ENCODE assay signal across 28 mouse cellular contexts in genomic region chr11:77795216-77795615, GRCm38 (mm10). TPM values are rescaled to one million over a fixed set of nuclear protein-coding genes. Genes with fewer than 3 reads are reported as not detected.
"Had no signal": no experiment of that assay in that cellular context is flagged by ENCODE, and none has a peak within 500 bp of the region (broad histone marks: within the 10 kb centered on the region; RNA-seq: fewer than 3 reads in every experiment).

No protein-coding gene starts in this region.

- H3K27ac ChIP-seq: left cerebral cortex, adult 2 months; liver, embryonic 15.5 days; lung, embryonic 15.5 days; midbrain, embryonic 10.5 days; midbrain, embryonic 13.5 days; neural tube, embryonic 13.5 days; stomach, embryonic 15.5 days had no signal

- H3K4me3 ChIP-seq: left cerebral cortex, adult 2 months; liver, embryonic 15.5 days; lung, embryonic 15.5 days; megakaryocyte, embryonic 14.5 days; midbrain, embryonic 10.5 days; midbrain, embryonic 13.5 days; myocyte; neural tube, embryonic 13.5 days; stomach, embryonic 15.5 days had no signal

- H3K9me3 ChIP-seq: liver, embryonic 15.5 days; lung, embryonic 15.5 days; megakaryocyte, embryonic 14.5 days; midbrain, embryonic 10.5 days; midbrain, embryonic 13.5 days; neural tube, embryonic 13.5 days; stomach, embryonic 15.5 days had no signal

- DNase-seq: kidney, adult 9 months; kidney, postnatal 14 days; kidney, postnatal 4 days; layer of hippocampus, adult 9-11 months; layer of hippocampus, postnatal 36 days; lung, adult 18-20 months; lung, postnatal 10 days; lung, postnatal 36 days; retina, postnatal 1 day; right cerebral cortex, postnatal 25 days; spleen, adult 18-20 months; thymus, adult 2 months; thymus, postnatal 14 days; thymus, postnatal 4 days had no signal

- H3K36me3 ChIP-seq: liver, embryonic 15.5 days; lung, embryonic 15.5 days; midbrain, embryonic 10.5 days; midbrain, embryonic 13.5 days; neural tube, embryonic 13.5 days; stomach, embryonic 15.5 days had no signal

- H3K27me3 ChIP-seq: liver, embryonic 15.5 days; lung, embryonic 15.5 days; megakaryocyte, embryonic 14.5 days; midbrain, embryonic 13.5 days; neural tube, embryonic 13.5 days; stomach, embryonic 15.5 days had no signal

RNA-seq across cellular contexts. Expression of gene Gm10277, which starts 7.7 kb away (rescaled TPM):
- total RNA-seq: layer of hippocampus, adult 18-20 months; layer of hippocampus, postnatal 36 days; left cerebral cortex, adult 2 months; left cerebral cortex, postnatal 10 days; left cerebral cortex, postnatal 36 days; monocyte, adult 5-6 weeks; neutrophil, adult 5-6 weeks had no signal
- polyA plus RNA-seq: thymus, adult 2 months had no signal
